20 mouse cellular contexts compared by ENCODE assay signal in the genomic region with DNA sequence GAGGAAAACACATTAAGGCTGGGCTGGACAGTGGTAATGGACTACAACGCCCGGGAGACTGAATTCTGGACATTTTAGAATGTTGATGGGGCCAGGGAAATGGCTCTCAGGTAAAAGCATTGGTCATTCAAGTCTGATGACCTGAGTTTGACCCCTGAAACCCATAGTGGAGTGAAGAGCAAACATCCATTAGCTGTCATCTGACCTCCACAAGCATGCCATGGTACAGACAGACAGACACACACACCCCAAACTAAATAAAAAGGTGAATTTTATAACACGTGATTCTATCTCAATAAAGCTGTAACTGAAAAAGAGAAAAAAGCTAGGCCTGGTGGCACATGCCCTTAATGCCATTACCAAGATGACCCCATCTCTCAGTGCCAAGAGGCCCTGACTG. TPM values are rescaled to one million over a fixed set of nuclear protein-coding genes. Genes with fewer than 3 reads are reported as not detected.
"Had no signal": no experiment of that assay in that cellular context is flagged by ENCODE, and none has a peak within 500 bp of the region (broad histone marks: within the 10 kb centered on the region; RNA-seq: fewer than 3 reads in every experiment).

No protein-coding gene starts in this region.

- H3K36me3 ChIP-seq: kidney, embryonic 15.5 days; limb, embryonic 13.5 days; midbrain, embryonic 10.5 days; neural tube, embryonic 15.5 days had no signal

- H3K27me3 ChIP-seq: kidney, embryonic 15.5 days; neural tube, embryonic 15.5 days had no signal

- H3K4me3 ChIP-seq: kidney, embryonic 15.5 days; limb, embryonic 13.5 days; midbrain, embryonic 10.5 days; myocyte; neural tube, embryonic 15.5 days had no signal

- H3K9me3 ChIP-seq: kidney, embryonic 15.5 days; limb, embryonic 13.5 days; midbrain, embryonic 10.5 days; neural tube, embryonic 15.5 days had no signal

- DNase-seq: lung, adult 18-20 months; midbrain, embryonic 14.5 days; right cerebral cortex, adult 18-20 months; thymus, adult 18-20 months; thymus, postnatal 14 days had no signal

- H3K9ac ChIP-seq: kidney, embryonic 15.5 days; limb, embryonic 13.5 days; neural tube, embryonic 15.5 days had no signal

- H3K4me2 ChIP-seq: kidney, embryonic 15.5 days; limb, embryonic 13.5 days; neural tube, embryonic 15.5 days had no signal

- H3K27ac ChIP-seq: kidney, embryonic 15.5 days; limb, embryonic 13.5 days; midbrain, embryonic 10.5 days; stomach, postnatal 0 days had no signal

RNA-seq across cellular contexts. Expression of gene Hcrt, which starts 53.6 kb away (rescaled TPM):
- total RNA-seq: layer of hippocampus, adult 8-10 months; layer of hippocampus, postnatal 14 days; left cerebral cortex, adult 18-20 months; left cerebral cortex, postnatal 4 days; megakaryocyte, adult 5-6 weeks had no signal
- polyA plus RNA-seq: kidney, adult 2 months; kidney, embryonic 15.5 days; large intestine, adult 2 months; limb, embryonic 13.5 days; lung, embryonic 16.5 days; midbrain, embryonic 14.5 days; myocyte; neural tube, embryonic 11.5 days; stomach, postnatal 0 days had no signal

RNA-seq across cellular contexts. Expression of gene Kcnh4, which starts 56.6 kb away (rescaled TPM):
- total RNA-seq: megakaryocyte, adult 5-6 weeks had no signal
- polyA plus RNA-seq: limb, embryonic 13.5 days; lung, embryonic 16.5 days had no signal
